In the genomic region with DNA sequence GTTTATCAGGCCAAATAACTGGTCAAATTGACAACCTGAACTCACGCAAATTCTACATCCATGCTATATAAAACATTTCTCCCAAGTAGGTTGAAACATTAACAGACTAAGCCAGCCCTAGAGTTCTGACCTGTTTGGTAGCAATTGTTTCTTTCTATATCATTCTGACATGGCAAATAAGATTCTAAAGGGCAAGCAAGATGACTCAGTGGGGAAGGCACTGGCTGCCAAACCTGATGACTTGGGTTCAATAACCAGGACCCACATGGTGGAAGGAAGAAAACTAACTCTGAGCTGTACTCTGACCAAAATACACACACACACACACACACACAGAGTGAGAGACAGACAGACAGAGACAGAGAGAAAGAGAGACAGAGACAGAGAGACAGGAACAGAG, we compare ENCODE assay signal across 23 mouse cellular contexts.
"Had no signal": no experiment of that assay in that cellular context is flagged by ENCODE, and none has a peak within 500 bp of the region (broad histone marks: within the 10 kb centered on the region; RNA-seq: fewer than 3 reads in every experiment).

No protein-coding gene starts in this region.

- H3K4me2 ChIP-seq: limb, embryonic 13.5 days; liver, embryonic 13.5 days; lung, embryonic 14.5 days; midbrain, embryonic 15.5 days; neural tube, embryonic 12.5 days; neural tube, embryonic 15.5 days; stomach, embryonic 15.5 days had no signal

- H3K4me3 ChIP-seq: layer of hippocampus, adult 2 months; limb, embryonic 10.5 days; limb, embryonic 13.5 days; liver, embryonic 13.5 days; midbrain, embryonic 10.5 days; midbrain, embryonic 15.5 days; neural tube, embryonic 12.5 days; neural tube, embryonic 15.5 days; stomach, embryonic 15.5 days had no signal

- H3K36me3 ChIP-seq: limb, embryonic 10.5 days; limb, embryonic 13.5 days; liver, embryonic 13.5 days; midbrain, embryonic 10.5 days; midbrain, embryonic 15.5 days; neural tube, embryonic 12.5 days; neural tube, embryonic 15.5 days; stomach, embryonic 15.5 days had no signal

- H3K4me1 ChIP-seq: limb, embryonic 10.5 days; limb, embryonic 13.5 days; midbrain, embryonic 10.5 days; midbrain, embryonic 15.5 days; neural tube, embryonic 12.5 days; neural tube, embryonic 15.5 days; stomach, embryonic 15.5 days had no signal

- H3K9ac ChIP-seq: limb, embryonic 13.5 days; liver, embryonic 13.5 days; lung, embryonic 14.5 days; midbrain, embryonic 15.5 days; neural tube, embryonic 12.5 days; neural tube, embryonic 15.5 days; stomach, embryonic 15.5 days had no signal

- ATAC-seq: intestine, postnatal 0 days; lung, postnatal 0 days; midbrain, embryonic 15.5 days had no signal

- H3K27me3 ChIP-seq: limb, embryonic 13.5 days; liver, embryonic 13.5 days; midbrain, embryonic 15.5 days; neural tube, embryonic 12.5 days; neural tube, embryonic 15.5 days; stomach, embryonic 15.5 days had no signal

- DNase-seq: kidney, adult 2 months; kidney, postnatal 25 days; layer of hippocampus, adult 9-11 months; liver; liver, embryonic 13.5 days; lung, embryonic 14.5 days; lung, postnatal 4 days; right cerebral cortex, adult 18-20 months; right cerebral cortex, postnatal 14 days; right cerebral cortex, postnatal 4 days; thymus, postnatal 14 days; thymus, postnatal 4 days had no signal

- H3K27ac ChIP-seq: kidney, postnatal 0 days; layer of hippocampus, adult 2 months; limb, embryonic 10.5 days; limb, embryonic 13.5 days; liver, embryonic 13.5 days; midbrain, embryonic 10.5 days; midbrain, embryonic 15.5 days; neural tube, embryonic 12.5 days; neural tube, embryonic 15.5 days; stomach, embryonic 15.5 days had no signal

- H3K9me3 ChIP-seq: limb, embryonic 10.5 days; limb, embryonic 13.5 days; liver, embryonic 13.5 days; midbrain, embryonic 10.5 days; midbrain, embryonic 15.5 days; neural tube, embryonic 12.5 days; neural tube, embryonic 15.5 days; stomach, embryonic 15.5 days had no signal
